Mouse (Mus musculus): Measurements from ENCODE around the gene Dnajb3. TPM values are rescaled to one million over a fixed set of nuclear protein-coding genes. Genes with fewer than 3 reads are reported as not detected.
"Not testable (repeated sequence)": the region's sequence is repeated elsewhere in the genome, so short reads cannot be mapped to it uniquely, and the experiment has no call there.

The Dnajb3 gene
- polyA plus RNA-seq, 1 experiment from 2014 or later = 6.9 TPM

- Histone ChIP-seq H3K36me3 (no peaks in the 10 kb centered on the region), H3K4me1 (no peaks in the 10 kb centered on the region), H3K27me3 (no peaks in the 10 kb centered on the region), H3K9ac (no peak overlapping the region), H3K9me3 (peaks cover 42% of the 10 kb centered on the region; the same call in 1 of the 2 replicates), H3K4me3 (no peak overlapping the region), H3K27ac (no peak overlapping the region), H3K4me2 (no peak overlapping the region)
- ATAC-seq (ENCODE audit: borderline replicate concordance, extremely low read depth, low FRiP score, low TSS enrichment) = no peak
- WGBS = 70% methylated on average over 6 of the region's 6 CpGs
Measured at GRCm38 (mm10) chr1:88230981-88231802, 25.6 kb upstream of the Dnajb3 start.

- Histone ChIP-seq H3K36me3 (no peaks in the 10 kb centered on the region), H3K4me3 (no peak overlapping the region), H3K27ac (no peak overlapping the region), H3K4me1 (no peaks in the 10 kb centered on the region), H3K4me2 (no peak overlapping the region), H3K9me3 (peaks cover 43% of the 10 kb centered on the region; the same call in 1 of the 2 replicates), H3K9ac (no peak overlapping the region), H3K27me3 (no peaks in the 10 kb centered on the region)
- ATAC-seq (ENCODE audit: borderline replicate concordance, extremely low read depth, low FRiP score, low TSS enrichment) = no peak
- WGBS = 68% methylated on average over 7 of the region's 7 CpGs
Measured at GRCm38 (mm10) chr1:88230421-88230820, 24.8 kb upstream of the Dnajb3 start.

- H3K4me2 ChIP-seq = no peak overlapping the region
- H3K36me3 ChIP-seq = no peaks in the 10 kb centered on the region
- H3K4me1 ChIP-seq = no peaks in the 10 kb centered on the region
- no peaks in the 10 kb centered on the region for H3K27me3 ChIP-seq
- H3K9ac ChIP-seq = no peak overlapping the region
- no peak overlapping the region for H3K27ac ChIP-seq
- H3K9me3 ChIP-seq = peaks cover 41% of the 10 kb centered on the region; the same call in 1 of the 2 replicates
- 77% methylated on average over 5 of the region's 5 CpGs for WGBS
- H3K4me3 ChIP-seq = no peak overlapping the region
- no peak for ATAC-seq (ENCODE audit: borderline replicate concordance, extremely low read depth, low FRiP score, low TSS enrichment)
Measured at GRCm38 (mm10) chr1:88229986-88230385, 24.4 kb upstream of the Dnajb3 start.

- Histone ChIP-seq H3K36me3 (no peaks in the 10 kb centered on the region), H3K4me1 (no peaks in the 10 kb centered on the region), H3K27me3 (no peaks in the 10 kb centered on the region), H3K9me3 (peaks cover 39% of the 10 kb centered on the region; the same call in 1 of the 2 replicates), H3K27ac (no peak overlapping the region), H3K4me3 (no peak overlapping the region), H3K4me2 (no peak overlapping the region), H3K9ac (no peak overlapping the region)
- no peak for ATAC-seq (ENCODE audit: borderline replicate concordance, extremely low read depth, low FRiP score, low TSS enrichment)
- WGBS = 74% methylated on average over 3 of the region's 3 CpGs
Measured at GRCm38 (mm10) chr1:88229566-88229965, 24.0 kb upstream of the Dnajb3 start.

- WGBS = 69% methylated on average over 7 of the region's 7 CpGs
- 0 out of 2 replicates have a peak, but pooled peaks have one; percentile 4 for ATAC-seq (ENCODE audit: borderline replicate concordance, extremely low read depth, low FRiP score, low TSS enrichment)
- Histone ChIP-seq H3K36me3 (no peaks in the 10 kb centered on the region), H3K27me3 (no peaks in the 10 kb centered on the region), H3K4me3 (no peak overlapping the region), H3K4me2 (no peak overlapping the region), H3K4me1 (no peaks in the 10 kb centered on the region), H3K9me3 (peaks cover 33% of the 10 kb centered on the region; the same call in 1 of the 2 replicates), H3K27ac (no peak overlapping the region), H3K9ac (no peak overlapping the region)
Measured at GRCm38 (mm10) chr1:88228121-88228520, 22.5 kb upstream of the Dnajb3 start.

GRCm38 (mm10) chr1:88227482-88227881 lies 21.9 kb upstream of the Dnajb3 start:
- H3K9me3 ChIP-seq = peaks cover 29% of the 10 kb centered on the region; the same call in 1 of the 2 replicates
- ATAC-seq (ENCODE audit: borderline replicate concordance, extremely low read depth, low FRiP score, low TSS enrichment) = no peak
- no peak overlapping the region for H3K4me2 ChIP-seq
- no peak overlapping the region for H3K9ac ChIP-seq
- H3K36me3 ChIP-seq = no peaks in the 10 kb centered on the region
- H3K27me3 ChIP-seq = no peaks in the 10 kb centered on the region
- H3K4me1 ChIP-seq = no peaks in the 10 kb centered on the region
- H3K4me3 ChIP-seq = no peak overlapping the region
- 50% methylated on average over 2 of the region's 2 CpGs for WGBS
- no peak overlapping the region for H3K27ac ChIP-seq

GRCm38 (mm10) chr1:88226670-88227379 lies 21.2 kb upstream of the Dnajb3 start, which contains the start of gene Mroh2a:
TSS of gene Mroh2a (plus strand) at chr1:88226986.
- Histone ChIP-seq H3K9me3 (peaks cover 29% of the 10 kb centered on the region; the same call in 1 of the 2 replicates), H3K27ac (no peak within 1 kb of the TSS), H3K27me3 (no peaks in the 10 kb centered on the region), H3K4me1 (no peaks in the 10 kb centered on the region), H3K4me3 (no peak within 1 kb of the TSS), H3K36me3 (no peaks in the 10 kb centered on the region), H3K4me2 (no peak within 1 kb of the TSS), H3K9ac (no peak within 1 kb of the TSS)
- WGBS = 44% methylated on average over 5 of the region's 5 CpGs
- no peak for ATAC-seq (ENCODE audit: borderline replicate concordance, extremely low read depth, low FRiP score, low TSS enrichment)

- ATAC-seq (ENCODE audit: borderline replicate concordance, extremely low read depth, low FRiP score, low TSS enrichment) = no peak
- H3K4me3 ChIP-seq = no peak overlapping the region
- no peak overlapping the region for H3K27ac ChIP-seq
- H3K36me3 ChIP-seq = no peaks in the 10 kb centered on the region
- H3K9ac ChIP-seq = no peak overlapping the region
- no peaks in the 10 kb centered on the region for H3K27me3 ChIP-seq
- H3K4me1 ChIP-seq = no peaks in the 10 kb centered on the region
- H3K4me2 ChIP-seq = no peak overlapping the region
- H3K9me3 ChIP-seq = peaks cover 29% of the 10 kb centered on the region; the same call in 1 of the 2 replicates
Measured at GRCm38 (mm10) chr1:88225741-88226140, 20.2 kb upstream of the Dnajb3 start.

GRCm38 (mm10) chr1:88225301-88225700 lies 19.7 kb upstream of the Dnajb3 start:
- not testable (repeated sequence) for H3K4me1 ChIP-seq; H3K4me3 ChIP-seq; H3K36me3 ChIP-seq; H3K27me3 ChIP-seq; H3K9ac ChIP-seq; H3K4me2 ChIP-seq; H3K27ac ChIP-seq; ATAC-seq (ENCODE audit: borderline replicate concordance, extremely low read depth, low FRiP score, low TSS enrichment)
- H3K9me3 ChIP-seq = peaks cover 29% of the 10 kb centered on the region; the same call in 1 of the 2 replicates
- WGBS = 35% methylated on average over 2 of the region's 2 CpGs

- no peak for ATAC-seq (ENCODE audit: borderline replicate concordance, extremely low read depth, low FRiP score, low TSS enrichment)
- H3K36me3 ChIP-seq = no peaks in the 10 kb centered on the region
Measured at GRCm38 (mm10) chr1:88224029-88224776, 18.6 kb upstream of the Dnajb3 start.

GRCm38 (mm10) chr1:88223591-88223990 lies 18.0 kb upstream of the Dnajb3 start:
- Histone ChIP-seq H3K27me3 (no peaks in the 10 kb centered on the region), H3K9me3 (peaks cover 21% of the 10 kb centered on the region; the same call in 1 of the 2 replicates), H3K4me3 (no peak overlapping the region), H3K27ac (no peak overlapping the region), H3K4me1 (no peaks in the 10 kb centered on the region), H3K9ac (no peak overlapping the region), H3K4me2 (no peak overlapping the region), H3K36me3 (no peaks in the 10 kb centered on the region)
- ATAC-seq (ENCODE audit: borderline replicate concordance, extremely low read depth, low FRiP score, low TSS enrichment) = no peak
- WGBS = 39% methylated on average over 1 of the region's 1 CpGs

More at GRCm38 (mm10) chr1:88224029-88224776, 18.6 kb upstream of the Dnajb3 start:
- Histone ChIP-seq H3K4me2 (no peak overlapping the region), H3K9ac (no peak overlapping the region), H3K4me1 (no peaks in the 10 kb centered on the region), H3K4me3 (no peak overlapping the region), H3K27me3 (no peaks in the 10 kb centered on the region), H3K9me3 (peaks cover 21% of the 10 kb centered on the region; the same call in 1 of the 2 replicates), H3K27ac (no peak overlapping the region)
- WGBS = 61% methylated on average over 2 of the region's 2 CpGs

All from lung, embryonic 15.5 days (tissue).